Mouse (Mus musculus) midbrain, embryonic 14.5 days (tissue): Measurements from ENCODE around the gene Tnr. TPM values are rescaled to one million over a fixed set of nuclear protein-coding genes. Genes with fewer than 3 reads are reported as not detected.
A peak's percentile ranks its signal among the peaks of the same experiment; 100 is the strongest.

Experiments used
- ATAC-seq: fragments of 200-750 bp; cut with Nextera tagmentation; 2 replicates; pipeline ENCODE4 v1.8.0; 2017; ENCODE audit warnings: moderate number of reproducible peaks, moderate library complexity; ENCODE audit not compliant: low FRiP score, low TSS enrichment
- DNase-seq: peaks from one replicate; pipeline ENCODE4 v3.0.0-alpha.2; 2015
- H3K27ac ChIP-seq: fragments of 300-500 bp; sonication (generic); replicated peaks from 2 replicates; pipeline ENCODE4 v1.5.1; 2014; ENCODE audit warnings: mild to moderate bottlenecking, low read depth, low read length, moderate library complexity
- H3K27me3 ChIP-seq: fragments of 300-500 bp; sonication (generic); 2 replicates; pipeline ENCODE4 v1.6.1; 2014; ENCODE audit warnings: low read length, control low read depth, mixed read lengths; ENCODE audit not compliant: control insufficient read depth, insufficient read depth
- H3K36me3 ChIP-seq: fragments of 300-500 bp; sonication (generic); 2 replicates; pipeline ENCODE4 v1.6.1; 2014; ENCODE audit warnings: low read length, control low read depth; ENCODE audit not compliant: control insufficient read depth, insufficient read depth
- H3K4me1 ChIP-seq: fragments of 300-500 bp; sonication (generic); 2 replicates; pipeline ENCODE4 v1.6.1; 2014; ENCODE audit warnings: mild to moderate bottlenecking, antibody characterized with exemption, low read length, control low read depth; ENCODE audit not compliant: control insufficient read depth, insufficient read depth
- H3K4me2 ChIP-seq: fragments of 300-500 bp; sonication (generic); 2 replicates; pipeline ENCODE4 v1.6.1; 2014; ENCODE audit warnings: mild to moderate bottlenecking, low read length, moderate library complexity
- H3K4me3 ChIP-seq: fragments of 300-500 bp; sonication (generic); replicated peaks from 2 replicates; pipeline ENCODE4 v1.5.1; 2014; ENCODE audit warnings: low read depth, low read length
- H3K9ac ChIP-seq: fragments of 300-500 bp; sonication (generic); replicated peaks from 2 replicates; pipeline ENCODE4 v1.6.1; 2014; ENCODE audit warnings: mild to moderate bottlenecking, low read length, moderate library complexity
- H3K9me3 ChIP-seq: fragments of 300-500 bp; sonication (generic); 2 replicates; pipeline ENCODE4 v1.6.1; 2016; ENCODE audit warnings: low read length, control low read depth, mixed read lengths; ENCODE audit not compliant: control insufficient read depth
- WGBS: fragments of 180-500 bp; shearing (Covaris S2); extraction: QIAGEN DNeasy Blood & Tissue Kit; methylation state at CpG from one replicate; pipeline ENCODE4 v1.1.7; 2014; 5-methylcytosine and 5-hydroxymethylcytosine counted together
- polyA plus RNA-seq: library from polyadenylated mRNA; unstranded; fragments of >200 nt; fragmentation: Nextera tagmentation; extraction: Ambion mirVana; gene quantifications from 2 replicates; pipeline ENCODE4 v1.2.1, GENCODE M21; 2014

The Tnr gene
- polyA plus RNA-seq, 1 experiment from 2014 or later, result 4.4 TPM

DNA sequence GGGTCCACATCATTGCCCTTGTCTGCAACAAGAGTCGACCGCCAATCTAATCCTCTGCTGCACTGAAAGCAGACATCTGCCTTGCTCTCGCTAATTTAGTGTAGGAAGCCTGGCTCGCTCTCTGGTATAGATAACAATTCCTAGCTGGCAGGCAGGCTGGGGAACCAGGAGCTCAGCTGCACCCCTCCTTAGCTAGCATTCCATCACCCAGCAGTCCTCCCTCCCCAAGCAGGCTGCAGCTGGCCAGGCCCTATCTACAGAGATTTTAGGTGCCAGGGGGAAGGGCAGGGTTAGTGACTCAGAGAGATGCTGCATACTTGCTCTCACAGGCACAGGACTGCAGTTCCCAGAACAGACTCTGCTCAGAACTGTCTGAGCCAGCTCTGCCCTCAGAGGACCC, 5.9 kb upstream of the Tnr start:
- DNase-seq (no peak), ATAC-seq (no peak)
- Histone ChIP-seq H3K4me1 (no peaks in the 10 kb centered on the region), H3K9me3 (no peaks in the 10 kb centered on the region), H3K27ac (no peak overlapping the region), H3K36me3 (no peaks in the 10 kb centered on the region), H3K9ac (no peak overlapping the region; the same call in 1 of the 2 replicates), H3K4me3 (no peak overlapping the region), H3K4me2 (no peak overlapping the region), H3K27me3 (no peaks in the 10 kb centered on the region)
- WGBS, result 29% methylated on average over 4 of the region's 4 CpGs

DNA sequence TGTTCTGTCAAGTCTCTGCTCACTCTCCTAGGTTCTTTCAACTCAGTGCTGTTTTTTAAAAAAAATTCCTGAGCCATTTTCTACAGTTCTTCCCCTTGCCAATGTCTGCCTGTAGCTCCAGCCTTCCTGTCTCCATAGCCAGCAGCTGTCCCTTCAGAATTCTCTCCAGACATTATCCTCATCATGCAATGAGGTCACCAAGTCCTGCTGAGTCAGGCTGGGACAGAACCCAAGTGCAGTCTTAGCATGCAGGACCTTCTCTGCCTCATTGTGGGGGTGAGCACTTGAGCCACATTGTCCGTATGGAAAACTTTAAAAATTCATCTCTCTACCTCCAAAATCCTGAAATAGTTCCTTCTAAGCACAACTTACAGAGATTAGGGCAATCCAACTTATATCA, 4.4 kb upstream of the Tnr start:
- no peak overlapping the region for H3K9ac ChIP-seq
- DNase-seq, result no peak
- WGBS, result 73% methylated on average over 1 of the region's 1 CpGs
- H3K4me1 ChIP-seq, result no peaks in the 10 kb centered on the region
- H3K36me3 ChIP-seq, result no peaks in the 10 kb centered on the region
- H3K9me3 ChIP-seq, result no peaks in the 10 kb centered on the region
- H3K4me2 ChIP-seq, result no peak overlapping the region
- no peaks in the 10 kb centered on the region for H3K27me3 ChIP-seq
- no peak overlapping the region for H3K27ac ChIP-seq
- H3K4me3 ChIP-seq, result no peak overlapping the region
- no peak for ATAC-seq

DNA sequence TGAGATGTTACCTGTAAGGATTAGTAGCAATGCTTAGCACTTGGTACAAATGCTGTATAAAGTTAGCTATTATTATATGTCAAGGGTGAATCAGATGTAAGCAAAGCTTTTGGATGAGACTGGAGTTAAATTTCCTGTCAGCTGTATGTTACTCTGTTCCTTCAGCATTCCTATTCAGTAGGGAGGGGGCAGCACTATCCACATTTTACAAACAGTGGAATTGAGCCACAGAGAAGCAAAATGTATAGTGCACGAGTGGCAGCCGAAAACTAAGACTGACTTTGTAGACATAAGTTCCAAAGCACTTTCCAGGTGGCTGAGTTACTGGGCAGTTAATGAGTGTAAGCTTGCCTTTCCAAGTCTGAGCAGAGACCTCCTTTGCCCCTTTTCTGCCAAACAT, 500 bp upstream of the Tnr start:
- Histone ChIP-seq H3K4me1 (0 out of 2 replicates have a peak, but pooled peaks cover 4% of the 10 kb centered on the region), H3K4me2 (no peak overlapping the region), H3K9ac (no peak overlapping the region), H3K27ac (no peak overlapping the region), H3K9me3 (no peaks in the 10 kb centered on the region), H3K36me3 (no peaks in the 10 kb centered on the region), H3K27me3 (no peaks in the 10 kb centered on the region; the same call in 1 of the 2 replicates), H3K4me3 (no peak overlapping the region)
- WGBS, result 61% methylated on average over 2 of the region's 2 CpGs
- ATAC-seq, result no peak
- peak; percentile 28 for DNase-seq

DNA sequence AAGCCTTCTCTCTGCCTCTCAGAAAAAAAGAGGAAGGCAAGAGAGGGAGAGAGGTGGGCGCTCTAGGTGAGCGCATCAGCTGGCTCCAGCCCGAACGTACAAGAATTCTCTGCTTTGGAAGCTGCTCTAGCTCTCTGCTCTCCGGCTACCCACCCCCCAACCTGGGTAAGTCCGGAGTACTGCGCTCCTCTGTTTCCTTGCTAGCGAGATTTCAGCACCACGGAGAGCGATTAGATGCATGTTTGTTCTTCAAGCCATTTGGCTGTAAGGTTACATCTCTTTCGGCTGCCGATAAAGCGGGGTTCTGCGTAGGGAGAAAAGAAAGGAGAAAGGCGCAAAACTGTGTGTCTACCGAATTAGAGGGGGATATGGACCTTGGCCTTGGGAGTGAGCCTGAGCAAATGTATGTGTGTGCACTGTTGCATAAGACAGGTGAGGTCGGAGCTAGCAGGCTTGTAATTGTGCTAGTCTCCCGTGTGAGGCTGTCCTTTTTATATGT, 531 bp downstream of the Tnr start:
- peak overlapping the region; percentile 61 for H3K27ac ChIP-seq
- H3K9me3 ChIP-seq, result no peaks in the 10 kb centered on the region
- H3K27me3 ChIP-seq, result no peaks in the 10 kb centered on the region; the same call in 1 of the 2 replicates
- peak overlapping the region; percentile 40 for H3K4me3 ChIP-seq
- peak overlapping the region; percentile 57 for H3K9ac ChIP-seq
- H3K4me2 ChIP-seq, result peak overlapping the region; percentile 66
- ATAC-seq (peak; percentile 66; the same call in 1 of the 2 replicates), DNase-seq (peak; percentile 85)
- H3K36me3 ChIP-seq, result no peaks in the 10 kb centered on the region
- under 1% methylated on average over 18 of the region's 18 CpGs for WGBS
- 0 out of 2 replicates have a peak, but pooled peaks cover 4% of the 10 kb centered on the region for H3K4me1 ChIP-seq

DNA sequence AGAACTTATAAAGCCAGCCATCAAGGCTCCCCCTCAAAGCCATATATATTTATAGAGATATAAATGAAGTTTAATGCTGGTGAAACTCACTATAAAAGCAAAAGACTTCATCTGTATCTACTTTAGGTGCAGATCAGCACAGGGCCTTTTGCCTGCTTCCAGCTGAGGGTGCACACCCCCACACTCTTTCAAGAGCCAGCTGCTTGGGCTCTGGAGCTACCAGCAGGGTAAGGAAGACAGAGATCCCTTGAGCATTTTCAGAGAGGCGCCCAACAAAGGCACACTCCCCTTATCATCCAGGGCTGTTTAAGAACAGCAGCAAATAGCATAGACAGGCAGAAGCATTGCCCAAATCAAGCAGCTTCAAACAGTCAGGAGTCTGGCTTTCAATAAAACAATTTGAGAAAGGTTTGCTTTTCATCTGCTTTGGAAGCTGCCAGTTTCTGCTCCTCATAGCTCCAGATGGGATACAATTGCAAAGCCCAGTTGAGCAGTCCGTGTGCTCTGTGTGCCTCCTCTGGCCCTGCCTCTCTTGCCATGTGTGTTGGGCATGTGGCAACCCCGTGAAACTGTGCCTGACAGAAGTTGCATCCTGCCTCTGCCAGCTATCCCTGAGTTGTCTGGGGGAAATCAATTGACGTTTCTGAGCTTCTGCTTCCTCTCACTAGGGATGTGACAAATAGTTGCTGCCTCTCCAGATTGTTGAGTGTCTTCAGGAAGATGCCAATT, 9.4 kb downstream of the Tnr start:
- Histone ChIP-seq H3K9me3 (no peaks in the 10 kb centered on the region), H3K4me2 (no peak overlapping the region), H3K27me3 (no peaks in the 10 kb centered on the region), H3K36me3 (no peaks in the 10 kb centered on the region), H3K4me3 (no peak overlapping the region), H3K27ac (no peak overlapping the region), H3K4me1 (peaks cover 11% of the 10 kb centered on the region; the same call in 1 of the 2 replicates), H3K9ac (no peak overlapping the region)
- WGBS, result 55% methylated on average over 4 of the region's 4 CpGs
- no peak for ATAC-seq
- no peak for DNase-seq

DNA sequence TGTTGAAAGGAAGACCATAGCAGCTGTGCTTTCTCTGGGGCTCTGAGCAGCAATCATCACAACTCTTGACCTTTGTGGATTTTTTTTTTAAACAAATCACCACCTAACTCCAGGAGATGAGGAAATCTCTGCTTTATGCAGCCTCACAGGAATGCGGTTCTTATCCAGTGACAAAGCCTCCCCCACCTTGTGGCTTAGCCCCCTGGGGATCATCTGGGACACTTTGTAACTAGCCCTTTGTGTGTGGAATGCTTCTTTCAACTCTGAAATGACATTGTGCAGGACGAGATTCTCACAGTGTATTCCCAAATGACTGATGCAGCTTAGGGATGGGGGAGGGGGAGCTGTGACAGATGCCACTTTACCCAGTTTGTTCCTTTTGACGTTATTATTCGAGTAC, 12.0 kb downstream of the Tnr start:
- WGBS, result 3% methylated on average over 4 of the region's 4 CpGs
- Histone ChIP-seq H3K4me1 (peaks cover 15% of the 10 kb centered on the region; the same call in 1 of the 2 replicates), H3K27me3 (no peaks in the 10 kb centered on the region), H3K9ac (no peak overlapping the region), H3K27ac (no peak overlapping the region), H3K9me3 (no peaks in the 10 kb centered on the region), H3K4me2 (no peak overlapping the region), H3K4me3 (no peak overlapping the region), H3K36me3 (no peaks in the 10 kb centered on the region)
- peak; percentile 49 for DNase-seq
- ATAC-seq, result no peak

DNA sequence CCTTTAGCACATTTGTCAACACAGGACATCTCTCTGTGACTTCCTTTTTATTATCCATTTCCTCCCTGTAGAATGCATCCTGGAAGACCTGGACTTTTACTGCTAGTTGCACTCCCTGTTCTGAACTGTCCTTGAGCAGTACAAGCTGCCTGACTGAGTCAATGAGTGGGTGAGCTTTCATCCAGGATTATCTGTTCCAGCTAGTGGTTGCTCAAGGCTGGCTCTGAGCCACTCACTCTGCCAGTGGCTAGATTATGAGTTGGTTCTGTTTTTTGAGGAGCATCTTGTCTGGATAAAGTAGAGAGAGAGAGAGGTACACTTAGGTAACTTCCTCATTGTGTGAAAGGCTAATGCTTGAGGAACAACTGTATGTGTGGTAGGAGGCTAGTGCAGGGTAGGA, 14.0 kb downstream of the Tnr start:
- no peak for DNase-seq
- H3K36me3 ChIP-seq, result no peaks in the 10 kb centered on the region
- no peak overlapping the region for H3K4me2 ChIP-seq
- ATAC-seq, result no peak
- no peaks in the 10 kb centered on the region for H3K9me3 ChIP-seq
- H3K4me1 ChIP-seq, result peaks cover 15% of the 10 kb centered on the region; the same call in 1 of the 2 replicates
- no peak overlapping the region for H3K4me3 ChIP-seq
- no peak overlapping the region for H3K9ac ChIP-seq
- H3K27me3 ChIP-seq, result no peaks in the 10 kb centered on the region
- H3K27ac ChIP-seq, result no peak overlapping the region

DNA sequence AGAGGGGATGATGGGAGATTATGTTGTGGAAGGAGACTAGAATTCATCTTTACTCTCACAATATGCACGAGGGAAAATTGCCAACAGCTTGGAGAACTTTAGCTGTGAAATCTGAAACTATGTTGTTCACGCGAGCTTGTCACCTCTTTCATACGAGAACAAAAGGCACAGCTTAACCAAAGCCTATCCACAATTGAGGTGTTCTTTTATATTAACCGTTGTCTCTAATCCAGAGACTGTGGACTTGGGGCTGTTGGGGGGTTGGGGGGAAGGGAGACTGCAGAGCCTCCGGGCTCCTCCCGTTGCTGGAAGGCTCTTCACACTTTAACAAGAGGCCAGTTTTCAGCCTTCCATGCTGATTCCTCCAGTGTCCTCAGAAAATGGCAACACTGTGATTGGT, 14.5 kb downstream of the Tnr start:
- H3K27ac ChIP-seq, result no peak overlapping the region
- H3K9me3 ChIP-seq, result no peaks in the 10 kb centered on the region
- H3K36me3 ChIP-seq, result no peaks in the 10 kb centered on the region
- WGBS, result 8% methylated on average over 7 of the region's 7 CpGs
- H3K27me3 ChIP-seq, result no peaks in the 10 kb centered on the region
- ATAC-seq (no peak; the same call in 1 of the 2 replicates), DNase-seq (peak; percentile 36)
- no peak overlapping the region for H3K9ac ChIP-seq
- no peak overlapping the region for H3K4me2 ChIP-seq
- H3K4me1 ChIP-seq, result peaks cover 15% of the 10 kb centered on the region; the same call in 1 of the 2 replicates
- H3K4me3 ChIP-seq, result no peak overlapping the region
